Mouse (Mus musculus) forebrain, postnatal 0 days (tissue): ENCODE data around the gene Flrt2. TPM values are rescaled to one million over a fixed set of nuclear protein-coding genes. Genes with fewer than 3 reads are reported as not detected.

Experiments
- ATAC-seq: fragments of 200-750 bp; cut with Nextera tagmentation; 2 replicates; pipeline ENCODE4 v1.8.0; 2017; ENCODE audit warnings: mild to moderate bottlenecking, moderate library complexity
- DNase-seq: peaks from one replicate; pipeline ENCODE4 v3.0.0-alpha.2; 2015
- H3K27ac ChIP-seq: fragments of 300-500 bp; sonication (generic); 2 replicates; pipeline ENCODE4 v1.5.1; 2014; ENCODE audit warnings: low read depth, mild to moderate bottlenecking, antibody characterized with exemption, low read length, moderate library complexity, mixed read lengths
- H3K27me3 ChIP-seq: fragments of 300-500 bp; sonication (generic); 2 replicates; pipeline ENCODE4 v1.6.1; 2014; ENCODE audit warnings: mild to moderate bottlenecking, low read length, mixed read lengths; ENCODE audit not compliant: insufficient read depth
- H3K36me3 ChIP-seq: fragments of 300-500 bp; sonication (generic); 2 replicates; pipeline ENCODE4 v1.6.1; 2014; ENCODE audit warnings: mild to moderate bottlenecking, moderate library complexity; ENCODE audit not compliant: insufficient read depth
- H3K4me1 ChIP-seq: fragments of 300-500 bp; sonication (generic); 2 replicates; pipeline ENCODE4 v1.6.1; 2014; ENCODE audit warnings: antibody characterized with exemption; ENCODE audit not compliant: insufficient read depth
- H3K4me2 ChIP-seq: fragments of 300-500 bp; sonication (generic); 2 replicates; pipeline ENCODE4 v1.6.1; 2014; ENCODE audit warnings: low read depth, mild to moderate bottlenecking, moderate library complexity
- H3K4me3 ChIP-seq: fragments of 300-500 bp; sonication (generic); 2 replicates; pipeline ENCODE4 v1.5.1; 2014; ENCODE audit warnings: low read depth, low read length, mixed read lengths
- H3K9ac ChIP-seq: fragments of 300-500 bp; sonication (generic); 2 replicates; pipeline ENCODE4 v1.6.1; 2014; ENCODE audit warnings: mild to moderate bottlenecking
- H3K9me3 ChIP-seq: fragments of 300-500 bp; sonication (generic); 2 replicates; pipeline ENCODE4 v1.6.1; 2016; ENCODE audit warnings: low read length
- CTCF ChIP-seq: sonication (generic); IDR thresholded peaks from 2 replicates; pipeline ENCODE4 v1.5.1; 2016; ENCODE audit warnings: antibody characterized with exemption, control low read depth, low read depth
- WGBS: fragments of 180-500 bp; shearing (Covaris S2); extraction: QIAGEN DNeasy Blood & Tissue Kit; methylation state at CpG from one replicate; pipeline ENCODE4 v1.1.7; 2014; 5-methylcytosine and 5-hydroxymethylcytosine counted together
- polyA plus RNA-seq: library from polyadenylated mRNA; unstranded; fragments of >200 nt; fragmentation: Nextera tagmentation; extraction: Ambion mirVana; gene quantifications from 2 replicates; pipeline ENCODE4 v1.2.1, GENCODE M21; 2015
- total RNA-seq: library from RNA; depleted of rRNA; stranded (reverse); fragments of >200 nt; gene quantifications from 2 replicates; pipeline ENCODE4 v1.2.3, GENCODE M21; 2014

The Flrt2 gene
- total and polyA plus RNA-seq, 2 experiments from 2014 or later, result 16.9 to 67.4 TPM

DNA sequence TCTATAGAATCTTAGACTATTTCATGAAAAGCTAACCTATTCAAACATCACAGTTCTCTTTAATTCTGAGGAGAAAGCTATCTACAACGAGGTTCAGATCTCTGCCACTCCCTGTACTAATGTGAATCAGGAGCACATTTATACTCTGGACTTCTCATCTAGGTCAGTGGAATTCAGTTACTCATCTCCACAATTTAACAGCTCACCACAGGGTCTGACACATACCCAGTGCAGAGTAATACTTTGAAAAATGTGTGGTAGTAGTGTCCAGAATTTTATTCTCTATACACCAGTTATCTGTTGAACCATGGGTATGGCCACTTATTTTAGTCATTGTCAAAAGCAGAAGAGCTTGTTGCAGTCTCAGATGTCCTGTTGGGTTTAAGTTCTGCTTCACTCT is 98.1 kb downstream of the Flrt2 start:
- DNase-seq, result no peak
- no peak overlapping the region for H3K9ac ChIP-seq
- H3K27ac ChIP-seq, result no peak overlapping the region
- no peaks in the 10 kb centered on the region for H3K4me1 ChIP-seq
- H3K9me3 ChIP-seq, result no peaks in the 10 kb centered on the region
- no peaks in the 10 kb centered on the region for H3K27me3 ChIP-seq
- H3K4me2 ChIP-seq, result no peak overlapping the region
- H3K36me3 ChIP-seq, result no peaks in the 10 kb centered on the region
- no peak overlapping the region for H3K4me3 ChIP-seq
- no peak for TF ChIP-seq CTCF
- ATAC-seq, result no peak
- 52% methylated on average over 1 of the region's 1 CpGs for WGBS

DNA sequence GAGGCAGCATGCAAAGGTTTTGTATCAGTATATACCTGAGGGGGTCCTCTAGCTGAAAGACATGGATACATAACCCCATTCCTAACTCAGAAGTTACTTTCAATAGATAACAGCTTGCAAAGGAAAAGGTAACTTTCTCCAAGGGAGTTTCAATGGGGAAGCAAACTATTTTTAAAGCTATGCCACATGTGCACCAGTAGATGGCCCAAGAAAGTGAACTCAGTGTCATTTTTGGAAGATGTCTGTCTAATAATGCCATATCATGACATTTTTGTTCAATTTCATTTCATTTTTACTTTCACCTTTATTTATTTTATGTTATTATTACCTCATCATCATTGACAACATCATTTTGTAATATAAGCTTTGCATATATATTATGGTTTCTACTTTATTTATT is 124.6 kb downstream of the Flrt2 start:
- H3K4me1 ChIP-seq, result no peaks in the 10 kb centered on the region
- H3K27ac ChIP-seq, result no peak overlapping the region
- no peaks in the 10 kb centered on the region for H3K36me3 ChIP-seq
- TF ChIP-seq CTCF, result no peak
- no peak overlapping the region for H3K4me2 ChIP-seq
- no peak for ATAC-seq
- no peak for DNase-seq
- H3K9me3 ChIP-seq, result no peaks in the 10 kb centered on the region
- H3K27me3 ChIP-seq, result no peaks in the 10 kb centered on the region
- no peak overlapping the region for H3K4me3 ChIP-seq
- no peak overlapping the region for H3K9ac ChIP-seq
